Mouse (Mus musculus) hindbrain, embryonic 14.5 days (tissue): Measurements from ENCODE around the gene Sap30l. TPM values are rescaled to one million over a fixed set of nuclear protein-coding genes. Genes with fewer than 3 reads are reported as not detected.

Experiments
- ATAC-seq: fragments of 200-750 bp; cut with Nextera tagmentation; 2 replicates; pipeline ENCODE4 v1.8.0; 2017; ENCODE audit warnings: moderate number of reproducible peaks, mild to moderate bottlenecking, moderate TSS enrichment, moderate library complexity; ENCODE audit not compliant: low FRiP score
- DNase-seq: peaks from one replicate; pipeline ENCODE4 v3.0.0-alpha.2; 2015; ENCODE audit warnings: low spot score
- H3K27ac ChIP-seq: fragments of 300-500 bp; sonication (generic); 2 replicates; pipeline ENCODE4 v1.5.1; 2014; ENCODE audit warnings: mild to moderate bottlenecking, moderate library complexity
- H3K27me3 ChIP-seq: fragments of 300-500 bp; sonication (generic); 2 replicates; pipeline ENCODE4 v1.6.1; 2014; ENCODE audit warnings: mild to moderate bottlenecking, low read length, mixed read lengths; ENCODE audit not compliant: control insufficient read depth, insufficient read depth
- H3K36me3 ChIP-seq: fragments of 300-500 bp; sonication (generic); replicated peaks from 2 replicates; pipeline ENCODE4 v1.6.1; 2014; ENCODE audit not compliant: control insufficient read depth, insufficient read depth
- H3K4me1 ChIP-seq: fragments of 300-500 bp; sonication (generic); replicated peaks from 2 replicates; pipeline ENCODE4 v1.6.1; 2014; ENCODE audit warnings: antibody characterized with exemption, low read length, mixed read lengths; ENCODE audit not compliant: control insufficient read depth, insufficient read depth
- H3K4me2 ChIP-seq: fragments of 300-500 bp; sonication (generic); replicated peaks from 2 replicates; pipeline ENCODE4 v1.6.1; 2014; ENCODE audit warnings: mild to moderate bottlenecking, moderate library complexity
- H3K4me3 ChIP-seq: fragments of 300-500 bp; sonication (generic); replicated peaks from 2 replicates; pipeline ENCODE4 v1.5.1; 2014; ENCODE audit warnings: mild to moderate bottlenecking, low read length
- H3K9ac ChIP-seq: fragments of 300-500 bp; sonication (generic); 2 replicates; pipeline ENCODE4 v1.6.1; 2014
- H3K9me3 ChIP-seq: fragments of 300-500 bp; sonication (generic); 2 replicates; pipeline ENCODE4 v1.6.1; 2016; ENCODE audit warnings: low read length; ENCODE audit not compliant: control insufficient read depth
- WGBS: fragments of 180-500 bp; shearing (Covaris S2); extraction: QIAGEN DNeasy Blood & Tissue Kit; methylation state at CpG from one replicate; pipeline ENCODE4 v1.1.7; 2014; 5-methylcytosine and 5-hydroxymethylcytosine counted together
- polyA plus RNA-seq: library from polyadenylated mRNA; unstranded; fragments of >200 nt; fragmentation: Nextera tagmentation; extraction: Ambion mirVana; gene quantifications from 2 replicates; pipeline ENCODE4 v1.2.1, GENCODE M21; 2014

The Sap30l gene
- polyA plus RNA-seq, 1 experiment from 2014 or later = 12.6 TPM

GRCm38 (mm10) chr11:57790866-57791535 is 10.4 kb upstream of the Sap30l start:
- H3K27me3 ChIP-seq = no peaks in the 10 kb centered on the region
- ATAC-seq (no peak), DNase-seq (no peak)
- no peaks in the 10 kb centered on the region for H3K9me3 ChIP-seq
- H3K27ac ChIP-seq = no peak overlapping the region
- no peaks in the 10 kb centered on the region for H3K36me3 ChIP-seq
- no peak overlapping the region for H3K4me2 ChIP-seq
- 21% methylated on average over 21 of the region's 21 CpGs for WGBS
- H3K4me1 ChIP-seq = 0 out of 2 replicates have a peak, but pooled peaks cover 14% of the 10 kb centered on the region
- H3K9ac ChIP-seq = no peak overlapping the region
- H3K4me3 ChIP-seq = no peak overlapping the region

- Histone ChIP-seq H3K9ac (no peak overlapping the region), H3K4me2 (no peak overlapping the region), H3K4me3 (no peak overlapping the region), H3K4me1 (no peaks in the 10 kb centered on the region), H3K36me3 (no peaks in the 10 kb centered on the region), H3K27ac (no peak overlapping the region), H3K27me3 (no peaks in the 10 kb centered on the region), H3K9me3 (no peaks in the 10 kb centered on the region)
- no peak for ATAC-seq
- WGBS = 52% methylated on average over 6 of the region's 6 CpGs
- DNase-seq = no peak
These were observed 6.4 kb upstream of the Sap30l start for GRCm38 (mm10) chr11:57795086-57795485.

- Histone ChIP-seq H3K27me3 (no peaks in the 10 kb centered on the region), H3K4me1 (peaks cover 12% of the 10 kb centered on the region), H3K4me2 (no peak overlapping the region), H3K36me3 (no peaks in the 10 kb centered on the region), H3K4me3 (no peak overlapping the region), H3K9ac (no peak overlapping the region), H3K27ac (no peak overlapping the region), H3K9me3 (no peaks in the 10 kb centered on the region)
- DNase-seq = no peak
- ATAC-seq = no peak
- WGBS = 78% methylated on average over 8 of the region's 9 CpGs
These were observed 3.6 kb upstream of the Sap30l start for GRCm38 (mm10) chr11:57797828-57798227.

- H3K4me1 ChIP-seq = peaks cover 21% of the 10 kb centered on the region
- no peaks in the 10 kb centered on the region for H3K36me3 ChIP-seq
- ATAC-seq = no peak
- H3K4me3 ChIP-seq = no peak overlapping the region
- no peaks in the 10 kb centered on the region for H3K27me3 ChIP-seq
- H3K27ac ChIP-seq = no peak overlapping the region
- no peaks in the 10 kb centered on the region for H3K9me3 ChIP-seq
- H3K9ac ChIP-seq = no peak overlapping the region
- H3K4me2 ChIP-seq = no peak overlapping the region
- WGBS = 82% methylated on average over 10 of the region's 10 CpGs
- DNase-seq = no peak
These were observed 2.0 kb upstream of the Sap30l start for GRCm38 (mm10) chr11:57799456-57799855.

- peaks cover 21% of the 10 kb centered on the region for H3K4me1 ChIP-seq
- no peaks in the 10 kb centered on the region for H3K9me3 ChIP-seq
- H3K36me3 ChIP-seq = no peaks in the 10 kb centered on the region
- ATAC-seq (no peak), DNase-seq (no peak)
- H3K4me2 ChIP-seq = peak overlapping the region; percentile 97
- H3K27me3 ChIP-seq = no peaks in the 10 kb centered on the region
- no peak overlapping the region for H3K27ac ChIP-seq
- peak overlapping the region; percentile 60 for H3K9ac ChIP-seq
- WGBS = 18% methylated on average over 22 of the region's 22 CpGs
- peak overlapping the region; percentile 93 for H3K4me3 ChIP-seq
These were observed 1.0 kb upstream of the Sap30l start for GRCm38 (mm10) chr11:57800266-57800951.

GRCm38 (mm10) chr11:57801766-57802510 is 501 bp downstream of the Sap30l start:
- Histone ChIP-seq H3K4me1 (peaks cover 24% of the 10 kb centered on the region), H3K27me3 (no peaks in the 10 kb centered on the region), H3K9me3 (no peaks in the 10 kb centered on the region), H3K36me3 (peaks cover 5% of the 10 kb centered on the region; the same call in 1 of the 2 replicates), H3K27ac (peak overlapping the region; percentile 53), H3K9ac (peak overlapping the region; percentile 88), H3K4me3 (peak overlapping the region; percentile 93), H3K4me2 (peak overlapping the region; percentile 97)
- peak; percentile 65 for ATAC-seq
- peak; percentile 41 for DNase-seq
- 0% methylated on average over 58 of the region's 85 CpGs for WGBS

GRCm38 (mm10) chr11:57802511-57802870 is 1.1 kb downstream of the Sap30l start:
- peaks cover 24% of the 10 kb centered on the region for H3K4me1 ChIP-seq
- H3K4me2 ChIP-seq = peak overlapping the region; percentile 97
- DNase-seq (peak; percentile 54), ATAC-seq (no peak)
- H3K27ac ChIP-seq = no peak overlapping the region
- H3K9ac ChIP-seq = peak overlapping the region; percentile 88
- H3K27me3 ChIP-seq = no peaks in the 10 kb centered on the region
- WGBS = under 1% methylated on average over 18 of the region's 18 CpGs
- H3K9me3 ChIP-seq = no peaks in the 10 kb centered on the region
- H3K4me3 ChIP-seq = peak overlapping the region; percentile 93
- peaks cover 5% of the 10 kb centered on the region; the same call in 1 of the 2 replicates for H3K36me3 ChIP-seq

GRCm38 (mm10) chr11:57805047-57805446 is 3.6 kb downstream of the Sap30l start:
- WGBS = 87% methylated on average over 3 of the region's 3 CpGs
- Histone ChIP-seq H3K36me3 (peaks cover 29% of the 10 kb centered on the region), H3K27me3 (no peaks in the 10 kb centered on the region), H3K9ac (no peak overlapping the region), H3K27ac (no peak overlapping the region), H3K4me3 (no peak overlapping the region), H3K9me3 (no peaks in the 10 kb centered on the region), H3K4me2 (no peak overlapping the region), H3K4me1 (peaks cover 24% of the 10 kb centered on the region)
- ATAC-seq (no peak), DNase-seq (no peak)

- Histone ChIP-seq H3K27ac (no peak overlapping the region), H3K4me2 (no peak overlapping the region), H3K4me3 (no peak overlapping the region), H3K36me3 (peaks cover 51% of the 10 kb centered on the region), H3K27me3 (no peaks in the 10 kb centered on the region), H3K9me3 (no peaks in the 10 kb centered on the region), H3K4me1 (0 out of 2 replicates have a peak, but pooled peaks cover 3% of the 10 kb centered on the region), H3K9ac (no peak overlapping the region)
- WGBS = 95% methylated on average over 17 of the region's 17 CpGs
- ATAC-seq (no peak), DNase-seq (no peak)
These were observed 7.7 kb downstream of the Sap30l start for GRCm38 (mm10) chr11:57809017-57809731.
